Mouse (Mus musculus) limb, embryonic 15.5 days (tissue): Measurements from ENCODE around the gene Atl2. TPM values are rescaled to one million over a fixed set of nuclear protein-coding genes. Genes with fewer than 3 reads are reported as not detected.

ENCODE experiments used
- ATAC-seq: fragments of 200-750 bp; cut with Nextera tagmentation; 2 replicates; pipeline ENCODE4 v1.8.0; 2017; ENCODE audit warnings: low read depth, moderate TSS enrichment; ENCODE audit not compliant: insufficient number of reproducible peaks, low FRiP score, low TSS enrichment
- H3K27ac ChIP-seq: fragments of 300-500 bp; sonication (generic); 2 replicates; pipeline ENCODE4 v1.5.1; 2015; ENCODE audit warnings: moderate library complexity, mild to moderate bottlenecking, inconsistent platforms
- H3K27me3 ChIP-seq: fragments of 300-500 bp; sonication (generic); 2 replicates; pipeline ENCODE4 v1.6.1; 2015; ENCODE audit warnings: inconsistent platforms
- H3K36me3 ChIP-seq: fragments of 300-500 bp; sonication (generic); 2 replicates; pipeline ENCODE4 v1.6.1; 2015; ENCODE audit warnings: inconsistent platforms
- H3K4me1 ChIP-seq: fragments of 300-500 bp; sonication (generic); 2 replicates; pipeline ENCODE4 v1.6.1; 2015; ENCODE audit warnings: inconsistent platforms
- H3K4me2 ChIP-seq: fragments of 300-500 bp; sonication (generic); 2 replicates; pipeline ENCODE4 v1.6.1; 2015; ENCODE audit warnings: mild to moderate bottlenecking, inconsistent platforms
- H3K4me3 ChIP-seq: fragments of 300-500 bp; sonication (generic); 2 replicates; pipeline ENCODE4 v1.5.1; 2015; ENCODE audit warnings: mild to moderate bottlenecking, inconsistent platforms
- H3K9ac ChIP-seq: fragments of 300-500 bp; sonication (generic); 2 replicates; pipeline ENCODE4 v1.6.1; 2015; ENCODE audit warnings: inconsistent platforms
- H3K9me3 ChIP-seq: fragments of 300-500 bp; sonication (generic); 2 replicates; pipeline ENCODE4 v1.6.1; 2016; ENCODE audit warnings: inconsistent platforms
- WGBS: fragments of 180-500 bp; shearing (Covaris S2); methylation state at CpG from one replicate; pipeline ENCODE4 v1.1.7; 2015; 5-methylcytosine and 5-hydroxymethylcytosine counted together
- polyA plus RNA-seq: library from polyadenylated mRNA; unstranded; fragments of >200 nt; fragmentation: Nextera tagmentation; extraction: Ambion mirVana; gene quantifications from 2 replicates; pipeline ENCODE4 v1.2.1, GENCODE M21; 2015

Gene Atl2
- polyA plus RNA-seq, 1 experiment from 2014 or later, result 31.7 TPM

DNA sequence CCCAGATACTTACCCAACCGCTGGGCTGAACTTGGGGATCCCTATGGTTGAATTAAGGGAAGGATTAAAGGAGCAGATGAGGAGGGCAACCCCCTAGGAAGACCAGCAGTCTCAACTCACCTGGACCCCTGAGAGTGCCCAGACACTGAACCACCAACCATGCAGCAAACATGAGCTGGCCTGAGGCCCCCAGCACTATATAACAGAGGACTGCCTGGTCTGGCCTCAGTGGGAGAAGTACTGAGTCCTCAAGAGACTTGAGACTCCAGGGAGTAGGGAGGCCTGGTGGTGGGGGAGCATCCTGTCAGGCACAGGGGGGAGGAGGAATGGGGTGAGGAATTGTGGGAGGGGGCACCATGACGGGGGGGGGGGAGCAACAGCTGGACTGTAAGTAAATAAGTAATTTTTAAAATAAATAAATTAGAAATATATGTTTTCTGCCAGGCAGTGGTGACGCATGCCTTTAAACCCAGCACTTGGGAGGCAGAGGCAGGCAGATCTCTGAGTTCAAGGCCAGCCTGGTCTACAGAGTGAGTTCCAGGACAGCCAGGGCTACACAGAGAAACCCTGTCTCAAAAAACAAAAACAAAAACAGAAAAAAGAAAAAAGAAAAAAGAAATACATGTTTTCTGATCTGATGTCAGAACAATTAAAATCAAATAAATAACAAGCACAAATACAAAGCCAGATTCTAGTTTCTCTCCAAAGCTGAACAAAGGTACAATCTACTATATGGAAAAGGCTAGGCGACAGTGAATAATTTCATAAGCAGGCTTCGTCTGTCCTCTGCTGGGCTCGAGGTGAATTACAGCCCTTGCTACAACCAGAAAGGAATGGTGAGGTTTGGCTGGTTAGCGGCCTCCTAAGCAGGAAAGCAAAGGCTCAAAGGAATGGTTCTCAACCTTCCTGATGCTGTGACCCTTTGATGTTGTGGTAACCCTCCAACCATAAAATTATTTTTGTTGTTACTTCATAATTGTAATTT lies 55.4 kb downstream of the Atl2 start:
- H3K4me3 ChIP-seq, result no peak overlapping the region
- H3K27me3 ChIP-seq, result peaks cover 30% of the 10 kb centered on the region; the same call in 1 of the 2 replicates
- no peaks in the 10 kb centered on the region for H3K36me3 ChIP-seq
- no peaks in the 10 kb centered on the region; the same call in 1 of the 2 replicates for H3K4me1 ChIP-seq
- 45% methylated on average over 7 of the region's 7 CpGs for WGBS
- no peak overlapping the region for H3K4me2 ChIP-seq
- ATAC-seq, result 0 out of 2 replicates have a peak, but pooled peaks have one; percentile 35
- no peak overlapping the region for H3K9ac ChIP-seq
- H3K9me3 ChIP-seq, result no peaks in the 10 kb centered on the region
- no peak overlapping the region for H3K27ac ChIP-seq

DNA sequence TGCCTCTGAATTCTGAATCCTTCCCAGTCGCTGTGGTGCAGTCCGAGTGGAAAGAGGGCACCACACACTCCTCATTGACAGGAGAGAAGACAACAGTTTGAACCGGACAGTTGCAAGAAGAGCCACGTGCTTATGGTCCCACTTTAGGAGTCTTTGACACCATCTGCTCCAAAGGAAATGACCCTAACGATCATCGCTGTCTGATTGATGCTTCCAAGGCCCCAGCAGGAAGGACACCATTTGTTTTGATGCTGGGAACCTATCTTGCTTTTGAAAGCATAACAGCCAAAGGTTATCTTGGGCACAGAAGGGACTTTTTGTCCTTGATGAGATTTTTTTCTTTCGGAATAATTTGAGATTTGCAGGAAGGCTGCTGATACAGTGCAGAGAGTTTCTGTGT lies 58.9 kb downstream of the Atl2 start:
- Histone ChIP-seq H3K9me3 (no peaks in the 10 kb centered on the region), H3K4me3 (no peak overlapping the region), H3K36me3 (no peaks in the 10 kb centered on the region), H3K9ac (no peak overlapping the region), H3K4me2 (no peak overlapping the region), H3K4me1 (no peaks in the 10 kb centered on the region; the same call in 1 of the 2 replicates), H3K27me3 (peaks cover 19% of the 10 kb centered on the region; the same call in 1 of the 2 replicates), H3K27ac (no peak overlapping the region)
- ATAC-seq, result no peak
- 60% methylated on average over 7 of the region's 7 CpGs for WGBS

DNA sequence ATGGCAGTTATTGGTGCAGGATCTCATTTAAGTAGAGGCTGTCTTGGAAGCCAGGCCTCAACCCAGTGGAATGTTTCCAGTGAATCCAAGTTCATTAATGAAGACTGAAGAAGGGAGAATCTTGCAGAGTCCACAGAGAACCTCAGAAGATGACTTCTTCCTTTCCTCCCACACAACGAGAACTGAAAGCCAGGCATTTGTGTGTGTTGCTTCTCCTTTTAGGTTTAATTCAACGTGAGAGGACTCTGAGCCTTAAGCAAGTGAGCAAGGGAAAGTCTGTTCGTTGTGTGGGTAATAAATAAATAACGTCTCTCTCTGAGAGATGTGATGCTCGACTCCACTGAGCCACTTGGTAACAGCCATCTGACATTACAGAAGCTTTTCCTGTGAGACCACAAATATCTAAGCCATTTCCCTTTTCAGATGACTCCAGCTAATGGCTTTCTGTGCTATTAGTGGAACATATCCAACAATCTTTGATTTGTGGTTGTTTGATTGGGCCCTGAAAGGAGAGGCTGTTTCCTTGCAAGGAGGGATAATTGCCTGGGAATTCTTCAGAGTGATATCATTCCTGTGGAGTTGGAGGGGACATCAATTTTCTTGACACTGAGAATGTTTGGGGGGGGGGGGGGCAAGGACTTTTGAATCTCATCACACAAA lies 60.1 kb downstream of the Atl2 start:
- Histone ChIP-seq H3K9me3 (no peaks in the 10 kb centered on the region), H3K9ac (no peak overlapping the region), H3K27ac (no peak overlapping the region), H3K4me1 (no peaks in the 10 kb centered on the region; the same call in 1 of the 2 replicates), H3K36me3 (no peaks in the 10 kb centered on the region), H3K4me2 (no peak overlapping the region), H3K27me3 (peaks cover 15% of the 10 kb centered on the region; the same call in 1 of the 2 replicates), H3K4me3 (no peak overlapping the region)
- WGBS, result 21% methylated on average over 5 of the region's 5 CpGs
- ATAC-seq, result no peak

DNA sequence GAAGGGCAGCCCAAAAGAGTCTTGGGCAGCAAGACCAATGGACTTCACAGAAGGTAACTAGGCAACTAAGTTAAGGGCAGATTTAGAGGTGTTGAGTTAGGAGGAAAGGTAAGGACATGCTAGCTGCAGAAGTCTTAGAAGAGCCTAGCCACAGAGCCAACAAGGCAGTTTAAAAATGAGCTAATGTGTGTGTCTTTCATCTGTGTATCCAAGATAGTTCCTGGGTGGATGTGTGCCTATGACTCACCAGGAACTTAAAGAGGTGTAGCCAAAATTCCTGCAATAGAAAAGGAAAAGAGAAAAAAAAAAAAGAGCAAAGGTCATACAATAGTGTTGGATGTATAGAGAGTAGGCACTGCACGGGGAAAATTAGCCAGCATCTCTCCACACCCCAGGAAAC lies 63.6 kb downstream of the Atl2 start:
- Histone ChIP-seq H3K36me3 (no peaks in the 10 kb centered on the region), H3K9ac (no peak overlapping the region), H3K27me3 (no peaks in the 10 kb centered on the region), H3K4me1 (no peaks in the 10 kb centered on the region; the same call in 1 of the 2 replicates), H3K27ac (no peak overlapping the region), H3K9me3 (no peaks in the 10 kb centered on the region), H3K4me3 (no peak overlapping the region), H3K4me2 (no peak overlapping the region)
- ATAC-seq, result no peak
- WGBS, result 52% methylated on average over 1 of the region's 1 CpGs

DNA sequence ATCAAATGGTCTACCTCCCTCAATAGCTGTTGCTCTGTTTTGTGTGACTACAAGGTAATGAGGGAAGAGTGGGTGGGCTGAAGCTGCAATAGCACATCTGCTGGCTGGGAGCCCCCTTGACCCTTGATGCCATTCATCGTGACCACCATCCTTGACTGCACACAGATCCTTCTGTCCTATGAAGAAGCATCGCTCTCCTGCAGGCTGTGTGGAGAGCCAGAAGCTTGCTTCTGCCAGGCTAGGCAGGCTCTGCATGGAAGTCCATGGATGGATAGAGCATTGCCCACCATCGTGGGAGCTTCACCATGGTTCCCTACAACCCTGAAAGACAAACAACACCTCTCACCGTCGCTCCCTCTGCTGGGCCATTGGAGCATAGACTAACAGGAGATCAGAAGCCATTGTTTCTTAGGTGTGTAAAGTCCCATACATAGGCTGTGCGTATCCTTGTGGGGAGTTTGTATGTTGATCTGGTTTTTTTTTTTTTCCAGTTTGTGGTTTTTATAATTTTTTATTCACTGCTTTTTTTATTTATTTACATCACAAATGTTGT lies 69.4 kb downstream of the Atl2 start:
- Histone ChIP-seq H3K36me3 (no peaks in the 10 kb centered on the region), H3K4me2 (no peak overlapping the region), H3K4me3 (no peak overlapping the region), H3K27ac (no peak overlapping the region), H3K9me3 (no peaks in the 10 kb centered on the region), H3K4me1 (0 out of 2 replicates have a peak, but pooled peaks cover 4% of the 10 kb centered on the region), H3K9ac (no peak overlapping the region), H3K27me3 (no peaks in the 10 kb centered on the region)
- 66% methylated on average over 6 of the region's 6 CpGs for WGBS
- ATAC-seq, result no peak

DNA sequence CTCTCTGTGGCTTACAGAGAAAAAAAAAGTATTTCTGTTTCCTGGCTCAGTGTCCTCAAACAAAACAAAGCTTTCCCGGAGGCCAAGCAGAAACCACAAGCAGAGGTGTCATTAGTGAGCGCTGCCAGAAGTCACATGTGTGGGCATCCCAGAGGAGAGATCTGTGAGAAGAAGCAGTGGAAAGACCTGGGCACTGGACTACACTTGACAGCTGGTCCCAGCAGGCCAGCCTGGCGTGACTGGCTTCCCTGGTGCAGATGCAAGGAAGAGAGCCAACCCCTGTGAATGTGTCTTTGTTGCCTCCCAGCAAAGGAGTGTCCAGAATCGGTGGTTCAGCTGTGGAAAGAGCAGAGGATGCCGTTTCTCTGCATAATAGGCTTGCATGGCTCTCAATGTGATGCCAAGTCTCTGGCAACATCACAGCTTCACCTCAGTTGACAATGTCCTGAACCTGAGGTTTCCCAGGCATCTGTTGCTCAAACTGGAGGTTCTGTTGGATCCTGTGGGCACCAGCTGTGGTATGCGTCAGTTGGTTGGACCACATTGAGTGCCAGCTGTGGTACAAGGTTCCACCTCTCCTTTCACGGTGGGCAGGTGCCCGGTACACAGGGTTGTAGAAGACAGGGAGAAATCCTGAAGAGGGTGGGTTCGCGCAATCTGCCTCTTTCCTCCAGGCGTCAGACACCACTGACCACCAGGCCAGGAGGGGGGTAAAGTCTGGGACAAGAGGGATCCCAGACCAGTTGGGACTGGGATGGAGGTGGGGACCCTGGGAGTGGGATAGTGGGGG lies 70.5 kb downstream of the Atl2 start:
- Histone ChIP-seq H3K9me3 (no peaks in the 10 kb centered on the region), H3K36me3 (no peaks in the 10 kb centered on the region), H3K9ac (no peak overlapping the region), H3K4me1 (0 out of 2 replicates have a peak, but pooled peaks cover 4% of the 10 kb centered on the region), H3K27ac (no peak overlapping the region), H3K4me2 (no peak overlapping the region), H3K4me3 (no peak overlapping the region), H3K27me3 (no peaks in the 10 kb centered on the region)
- 71% methylated on average over 11 of the region's 11 CpGs for WGBS
- ATAC-seq, result no peak

DNA sequence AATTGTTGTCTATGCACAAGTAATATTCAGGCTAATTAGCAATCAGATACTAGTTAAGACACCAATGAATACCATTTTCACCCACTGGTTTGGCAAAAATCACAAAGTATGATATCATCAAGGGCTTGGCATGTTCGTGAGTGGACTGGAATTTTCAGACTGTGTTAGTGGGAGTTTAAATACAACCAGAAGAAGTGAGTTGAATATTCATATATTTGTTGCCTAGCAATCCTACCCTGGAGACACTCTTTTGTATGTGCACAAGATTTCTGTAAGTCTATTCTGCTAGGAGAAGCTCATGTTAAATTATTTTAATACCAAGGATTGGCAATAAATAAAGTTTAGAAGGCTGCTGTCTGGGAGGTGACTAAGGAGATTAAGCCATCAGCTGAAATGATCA lies 71.5 kb downstream of the Atl2 start:
- H3K4me3 ChIP-seq, result no peak overlapping the region
- 0 out of 2 replicates have a peak, but pooled peaks cover 4% of the 10 kb centered on the region for H3K4me1 ChIP-seq
- WGBS, result 82% methylated on average over 1 of the region's 1 CpGs
- no peak overlapping the region for H3K9ac ChIP-seq
- no peak for ATAC-seq
- H3K27ac ChIP-seq, result no peak overlapping the region
- H3K36me3 ChIP-seq, result no peaks in the 10 kb centered on the region
- H3K9me3 ChIP-seq, result no peaks in the 10 kb centered on the region
- H3K27me3 ChIP-seq, result no peaks in the 10 kb centered on the region
- H3K4me2 ChIP-seq, result no peak overlapping the region

DNA sequence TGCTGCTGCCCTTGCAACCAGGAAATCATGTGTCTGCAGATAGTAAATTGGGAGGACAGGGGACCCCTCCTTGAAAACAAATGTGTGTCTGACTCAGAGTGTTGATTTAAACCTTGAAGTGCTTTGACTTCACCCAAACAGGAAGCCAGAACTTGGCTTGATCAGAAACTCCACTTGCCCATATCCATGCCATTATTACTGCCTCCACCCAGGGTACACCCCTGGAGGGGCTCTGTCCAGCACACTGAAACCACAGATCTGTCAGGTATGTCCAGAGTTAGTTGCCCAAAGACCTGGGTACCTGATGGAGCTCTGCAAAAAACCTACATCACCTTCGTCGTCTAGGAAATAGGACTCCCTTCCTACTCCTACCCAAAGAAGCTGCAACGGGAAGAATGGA lies 77.0 kb downstream of the Atl2 start:
- H3K27me3 ChIP-seq, result no peaks in the 10 kb centered on the region
- 37% methylated on average over 3 of the region's 3 CpGs for whole genome bisulfite sequencing
- H3K4me3 ChIP-seq, result no peak overlapping the region
- ATAC-seq, result no peak
- H3K36me3 ChIP-seq, result no peaks in the 10 kb centered on the region
- no peaks in the 10 kb centered on the region for H3K4me1 ChIP-seq
- H3K27ac ChIP-seq, result no peak overlapping the region
- H3K9ac ChIP-seq, result no peak overlapping the region
- H3K9me3 ChIP-seq, result no peaks in the 10 kb centered on the region
- no peak overlapping the region for H3K4me2 ChIP-seq

DNA sequence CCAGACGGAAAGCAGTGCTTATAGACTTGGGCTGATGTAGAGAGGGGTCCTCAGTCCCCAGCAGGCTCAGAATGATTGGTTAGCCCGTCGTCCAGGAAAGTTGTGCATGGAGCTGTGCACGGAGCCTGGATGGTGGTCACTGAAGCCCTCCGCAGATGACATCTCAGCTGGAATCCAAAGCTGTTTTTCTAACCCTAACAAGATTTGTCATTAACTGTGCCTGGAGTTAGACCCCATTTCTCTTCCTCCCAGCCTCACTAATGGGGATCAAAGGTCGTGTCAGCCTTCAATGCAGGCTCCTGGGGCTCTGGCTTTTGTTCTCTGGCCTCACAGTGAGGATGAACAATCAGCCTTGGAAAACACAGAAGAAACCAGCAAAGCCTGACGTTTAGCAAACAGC lies 77.9 kb downstream of the Atl2 start:
- H3K9ac ChIP-seq, result no peak overlapping the region
- H3K4me1 ChIP-seq, result no peaks in the 10 kb centered on the region
- no peak overlapping the region for H3K4me3 ChIP-seq
- H3K36me3 ChIP-seq, result no peaks in the 10 kb centered on the region
- whole genome bisulfite sequencing, result 26% methylated on average over 7 of the region's 7 CpGs
- no peaks in the 10 kb centered on the region for H3K9me3 ChIP-seq
- no peak for ATAC-seq
- H3K4me2 ChIP-seq, result no peak overlapping the region
- H3K27ac ChIP-seq, result no peak overlapping the region
- no peaks in the 10 kb centered on the region for H3K27me3 ChIP-seq

DNA sequence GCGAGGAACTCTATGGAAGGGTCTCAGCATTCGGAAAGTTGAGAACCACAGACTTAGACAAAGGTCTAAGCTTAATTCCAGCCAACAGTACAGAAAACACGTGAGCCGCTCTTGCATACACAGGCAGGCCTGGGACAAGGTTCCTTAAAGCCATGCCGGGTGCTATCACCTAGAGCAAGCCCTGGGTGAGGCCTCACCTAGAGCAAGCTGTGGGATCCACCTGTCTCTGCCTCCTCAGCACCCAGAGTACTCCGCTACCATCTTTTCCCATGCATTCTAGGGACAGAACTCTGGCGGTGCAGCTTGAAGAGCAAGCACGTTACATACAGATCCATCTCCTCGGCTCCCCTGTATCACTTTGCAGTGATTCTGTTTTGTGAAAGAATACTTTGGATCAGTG lies 78.4 kb downstream of the Atl2 start:
- Histone ChIP-seq H3K27ac (no peak overlapping the region), H3K4me3 (no peak overlapping the region), H3K4me1 (no peaks in the 10 kb centered on the region), H3K27me3 (no peaks in the 10 kb centered on the region), H3K9me3 (no peaks in the 10 kb centered on the region), H3K9ac (no peak overlapping the region), H3K36me3 (no peaks in the 10 kb centered on the region), H3K4me2 (no peak overlapping the region)
- no peak for ATAC-seq
- WGBS, result 78% methylated on average over 9 of the region's 9 CpGs

DNA sequence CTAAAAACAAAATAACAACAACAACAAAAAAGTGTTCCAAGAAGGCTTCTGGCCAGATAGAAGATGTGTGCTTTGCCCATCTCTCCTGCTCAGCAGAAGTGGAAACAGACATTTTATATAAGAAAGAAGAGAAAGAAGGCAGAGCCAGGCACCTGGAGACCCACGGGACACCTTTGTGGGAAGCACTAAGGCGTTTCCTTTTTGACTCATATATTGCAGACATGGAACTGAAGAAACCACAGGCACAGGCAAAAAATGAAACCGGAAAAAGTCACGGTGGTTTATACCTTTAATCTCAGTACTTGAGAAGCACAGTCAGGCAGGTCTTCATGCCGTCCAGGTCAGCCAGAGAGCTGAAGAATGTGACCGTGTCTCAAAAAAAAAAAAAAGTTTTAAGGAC lies 79.0 kb downstream of the Atl2 start:
- ATAC-seq, result no peak
- Histone ChIP-seq H3K27ac (no peak overlapping the region), H3K9me3 (no peaks in the 10 kb centered on the region), H3K27me3 (no peaks in the 10 kb centered on the region), H3K4me1 (no peaks in the 10 kb centered on the region), H3K9ac (no peak overlapping the region), H3K4me3 (no peak overlapping the region), H3K4me2 (no peak overlapping the region), H3K36me3 (no peaks in the 10 kb centered on the region)
- WGBS, result 81% methylated on average over 6 of the region's 6 CpGs
